Mouse (Mus musculus) small intestine, adult 2 months (tissue): ENCODE results near the gene Olfr457. TPM values are rescaled to one million over a fixed set of nuclear protein-coding genes. Genes with fewer than 3 reads are reported as not detected.

Source experiments
- H3K27ac ChIP-seq: fragments of 200-500 bp; 2 replicates; pipeline ENCODE4 v1.5.1; 2012; ENCODE audit warnings: low read depth, low read length, control low read depth, inconsistent platforms; ENCODE audit not compliant: insufficient read depth
- H3K27me3 ChIP-seq: fragments of 200-500 bp; 2 replicates; pipeline ENCODE4 v1.6.1; 2012; ENCODE audit warnings: mild to moderate bottlenecking, moderate library complexity, low read length, inconsistent platforms; ENCODE audit not compliant: control insufficient read depth, insufficient read depth
- H3K36me3 ChIP-seq: fragments of 200-500 bp; 2 replicates; pipeline ENCODE4 v1.6.1; 2012; ENCODE audit warnings: mild to moderate bottlenecking, low read length, control low read depth, inconsistent platforms; ENCODE audit not compliant: control insufficient read depth, insufficient read depth
- H3K4me1 ChIP-seq: fragments of 200-500 bp; 2 replicates; pipeline ENCODE4 v1.6.1; 2012; ENCODE audit warnings: low read length, inconsistent platforms, mixed read lengths; ENCODE audit not compliant: control insufficient read depth, insufficient read depth, insufficient read length
- H3K4me3 ChIP-seq: fragments of 200-500 bp; 2 replicates; pipeline ENCODE4 v1.5.1; 2012; ENCODE audit warnings: low read depth, mild to moderate bottlenecking, control low read depth, inconsistent platforms, low read length, moderate library complexity
- CTCF ChIP-seq: fragments of 200-500 bp; IDR thresholded peaks from 2 replicates; pipeline ENCODE4 v1.5.1; 2012; ENCODE audit warnings: low read depth, mild to moderate bottlenecking, control low read depth, inconsistent platforms, low read length, moderate library complexity, mixed read lengths; ENCODE audit not compliant: insufficient replicate concordance, insufficient read length; ENCODE audit errors: extremely low read depth
- POLR2A ChIP-seq: fragments of 200-500 bp; IDR thresholded peaks from 2 replicates; pipeline ENCODE4 v1.6.1; 2012; ENCODE audit warnings: low read depth, mild to moderate bottlenecking, control low read depth, inconsistent platforms, low read length, moderate library complexity
- WGBS: fragments of 180-500 bp; shearing (Covaris S2); methylation state at CpG from one replicate; pipeline ENCODE4 v1.1.7; 2018; 5-methylcytosine and 5-hydroxymethylcytosine counted together
- polyA plus RNA-seq: library from polyadenylated mRNA; depleted of rRNA; stranded (reverse); fragments of >200 nt; gene quantifications from 2 replicates; pipeline ENCODE4 v1.2.3, GENCODE M21; 2012; rRNA removed

Gene Olfr457
- polyA plus RNA-seq, 1 experiment = not detected

GRCm38 (mm10) chr6:42426337-42426736 lies 49.8 kb downstream of the Olfr457 start:
- Histone ChIP-seq H3K27me3 (no peaks in the 10 kb centered on the region), H3K27ac (no peak overlapping the region), H3K4me1 (no peaks in the 10 kb centered on the region), H3K4me3 (no peak overlapping the region), H3K36me3 (no peaks in the 10 kb centered on the region)
- WGBS = 85% methylated on average over 4 of the region's 4 CpGs
- TF ChIP-seq POLR2A = no peak
- no peak for TF ChIP-seq CTCF

GRCm38 (mm10) chr6:42424472-42424871 lies 51.7 kb downstream of the Olfr457 start:
- Histone ChIP-seq H3K36me3 (no peaks in the 10 kb centered on the region), H3K4me1 (no peaks in the 10 kb centered on the region), H3K27ac (no peak overlapping the region), H3K27me3 (no peaks in the 10 kb centered on the region), H3K4me3 (no peak overlapping the region)
- WGBS = 85% methylated on average over 3 of the region's 3 CpGs
- TF ChIP-seq CTCF (no peak), POLR2A (no peak)

DNA sequence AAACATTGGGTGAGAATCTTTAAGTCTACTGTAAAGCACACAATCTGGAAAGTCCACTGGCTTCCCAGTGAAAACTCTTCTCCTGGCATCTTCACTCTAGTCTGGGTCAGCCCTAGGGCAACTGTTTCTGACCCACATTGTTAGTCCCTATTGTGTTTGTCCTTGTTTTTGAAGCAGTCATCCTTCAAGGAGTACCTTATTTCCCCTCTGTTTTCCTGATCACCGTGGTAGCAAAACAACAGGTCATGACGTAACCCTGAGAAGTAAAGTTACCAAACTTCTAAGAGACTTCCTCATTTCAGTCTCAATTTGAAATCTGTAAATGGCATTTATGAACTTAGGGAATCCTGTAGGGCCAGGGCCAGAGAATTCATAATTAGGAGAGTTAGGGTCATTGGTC lies 54.7 kb downstream of the Olfr457 start:
- Histone ChIP-seq H3K27me3 (no peaks in the 10 kb centered on the region), H3K36me3 (no peaks in the 10 kb centered on the region), H3K27ac (no peak overlapping the region), H3K4me3 (no peak overlapping the region), H3K4me1 (no peaks in the 10 kb centered on the region)
- WGBS = 43% methylated on average over 2 of the region's 2 CpGs
- no peak for TF ChIP-seq CTCF
- TF ChIP-seq POLR2A = no peak

- no peak overlapping the region for H3K4me3 ChIP-seq
- TF ChIP-seq POLR2A (no peak), CTCF (no peak)
- whole genome bisulfite sequencing = 82% methylated on average over 2 of the region's 2 CpGs
- no peak overlapping the region for H3K27ac ChIP-seq
- no peaks in the 10 kb centered on the region for H3K36me3 ChIP-seq
- H3K4me1 ChIP-seq = no peaks in the 10 kb centered on the region
- H3K27me3 ChIP-seq = no peaks in the 10 kb centered on the region
Measured at GRCm38 (mm10) chr6:42419443-42419842, 56.7 kb downstream of the Olfr457 start.

Other genes starting within 250 kb of the Olfr457 start
- 23.1 and 25.7 TPM in 2 replicates for gene Gstk1, start 230.4 kb downstream of the Olfr457 start, polyA plus RNA-seq
- gene Tmem139, start 214.4 kb downstream of the Olfr457 start, polyA plus RNA-seq = 20.1 and 23.1 TPM in 2 replicates
- 13.6 and 16.0 TPM in 2 replicates for gene Casp2, start 211.3 kb downstream of the Olfr457 start, polyA plus RNA-seq
- 0.18 and 0.24 TPM in 2 replicates for gene Clcn1, start 189.7 kb downstream of the Olfr457 start, polyA plus RNA-seq
- 0.10 and 0.19 TPM in 2 replicates for gene Fam131b, start 151.7 kb downstream of the Olfr457 start, polyA plus RNA-seq
- 104 and 222 TPM in 2 replicates for gene Zyx, start 126.7 kb downstream of the Olfr457 start, polyA plus RNA-seq
- gene Epha1, start 103.1 kb downstream of the Olfr457 start, polyA plus RNA-seq = 28.8 and 64.8 TPM in 2 replicates
- gene Tas2r143, start 76.1 kb downstream of the Olfr457 start, polyA plus RNA-seq = not detected in 2 replicates
- not detected in 2 replicates for gene Tas2r135, start 70.9 kb downstream of the Olfr457 start, polyA plus RNA-seq
- gene Tas2r126, start 41.8 kb downstream of the Olfr457 start, polyA plus RNA-seq = not detected in 2 replicates
- gene Olfr458, start 11.1 kb downstream of the Olfr457 start, polyA plus RNA-seq = not detected in 2 replicates
- gene Olfr456, start 10.9 kb upstream of the Olfr457 start, polyA plus RNA-seq = not detected in 2 replicates
- not detected in 2 replicates for gene Olfr455, start 71.3 kb upstream of the Olfr457 start, polyA plus RNA-seq
- gene Tcaf3, start 121.4 kb upstream of the Olfr457 start, polyA plus RNA-seq = not detected in 2 replicates
- gene Tcaf2, start 168.9 kb upstream of the Olfr457 start, polyA plus RNA-seq = 3.4 and 4.4 TPM in 2 replicates
- gene Tcaf1, start 233.8 kb upstream of the Olfr457 start, polyA plus RNA-seq = 2.2 and 2.9 TPM in 2 replicates